Mouse (Mus musculus): Measurements from ENCODE around the gene Ctdsp2.

The Ctdsp2 gene

DNA sequence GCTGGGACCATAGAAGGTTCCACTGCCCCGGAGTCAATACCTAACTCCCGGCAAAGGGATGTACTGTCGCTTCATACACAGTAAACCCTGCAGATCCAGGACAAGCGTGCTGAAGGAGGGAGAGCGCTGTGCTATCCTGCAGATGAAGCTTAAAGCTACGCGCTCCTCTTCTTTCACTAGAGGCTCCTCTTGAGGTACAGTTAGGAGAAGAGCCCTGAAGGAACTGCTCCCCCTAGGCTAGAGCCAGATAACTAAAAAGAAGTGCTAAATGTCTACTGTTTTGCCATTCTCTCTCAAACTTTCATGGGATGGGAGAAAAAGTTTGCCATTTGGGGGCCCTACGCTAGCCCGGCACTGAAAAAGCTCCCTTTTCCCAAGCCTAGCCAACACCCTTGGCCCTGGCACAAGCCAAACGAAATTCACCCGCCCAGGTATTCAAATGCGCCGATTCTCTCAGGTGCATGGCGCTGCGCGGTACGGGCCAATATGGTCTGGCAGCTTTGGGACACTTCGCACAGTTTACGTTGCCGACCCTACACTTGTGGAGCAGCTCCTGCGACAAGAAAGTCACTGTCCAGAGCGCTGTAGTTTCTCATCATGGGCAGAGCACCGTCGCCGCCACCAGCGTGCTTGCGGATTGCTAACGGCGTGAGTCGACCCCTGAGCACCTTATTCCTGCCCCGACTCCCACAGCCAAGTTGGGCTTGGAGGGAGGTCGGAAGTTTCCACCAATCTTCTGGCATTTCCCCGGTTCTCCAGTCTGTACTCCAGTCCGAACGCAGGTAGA lies 70.3 kb downstream of the Ctdsp2 start:
- DNase-seq: no peak
